Mouse (Mus musculus): ENCODE results near the gene Ptgr2.

DNA sequence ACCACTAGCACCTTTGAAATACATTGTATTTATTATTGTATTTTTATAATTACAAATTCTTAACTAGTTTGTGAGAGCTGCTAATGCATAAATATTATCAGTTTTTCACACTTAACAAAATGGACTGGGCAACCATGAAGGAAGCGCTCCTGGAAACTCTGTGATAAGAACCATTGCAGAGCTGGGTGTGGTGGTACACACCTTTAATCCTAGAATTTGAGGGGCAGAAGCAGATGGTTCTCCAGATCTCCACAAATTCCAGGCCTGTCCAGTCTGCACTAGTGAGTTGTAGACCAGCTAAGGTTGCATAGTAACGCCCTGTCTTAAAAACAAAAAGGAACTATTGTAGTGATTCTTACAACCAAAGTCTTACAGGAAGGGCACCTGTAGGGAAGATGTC is 14.2 kb downstream of the Ptgr2 start:
- TF ChIP-seq USF1 (IDR thresholded peaks at IDR 0.05; ENCODE audit: low read depth), result no peak
- TF ChIP-seq CTCF (IDR thresholded peaks at IDR 0.05; ENCODE audit: control insufficient read depth, insufficient read depth, insufficient read length), result no peak
- TF ChIP-seq CEBPB (IDR thresholded peaks at IDR 0.05; ENCODE audit: low read depth), result no peak
- TF ChIP-seq MAX (IDR thresholded peaks at IDR 0.05), result no peak
- no peak for TF ChIP-seq MYOD1 (IDR thresholded peaks at IDR 0.05; ENCODE audit: control insufficient read depth, insufficient read length, low read depth)
- no peak for TF ChIP-seq MYOG (IDR thresholded peaks at IDR 0.05; ENCODE audit: control insufficient read depth, extremely low read depth, insufficient read length)

All from C2C12 (cell line).